Comparison of ENCODE assay signal across 8 mouse cellular contexts in the genomic region with DNA sequence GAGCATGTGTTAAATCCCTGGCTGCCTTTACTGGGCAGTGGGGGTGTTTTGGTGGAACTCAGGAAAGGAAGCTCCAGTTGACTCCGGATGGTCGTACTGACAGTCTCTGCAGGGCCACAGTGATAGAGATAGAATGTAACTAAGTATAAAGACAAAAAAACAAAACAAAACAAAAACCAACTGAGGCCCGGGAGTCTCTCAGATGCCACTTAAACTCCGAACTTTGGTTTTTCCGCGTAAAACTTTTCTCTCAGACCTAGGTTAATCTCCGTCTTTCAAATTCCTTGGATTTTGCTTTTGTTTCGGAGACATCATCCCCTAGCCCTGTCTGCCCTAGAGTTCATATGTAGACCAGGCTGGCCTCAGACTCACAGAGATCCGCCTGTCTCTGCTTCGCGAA. TPM values are rescaled to one million over a fixed set of nuclear protein-coding genes. Genes with fewer than 3 reads are reported as not detected.
DNase-seq lines count a peak whose midpoint lies in the region; ATAC-seq and TF ChIP-seq lines count a peak whose summit lies in the region.

No protein-coding gene starts in this region.

- H3K4me2 ChIP-seq in embryonic facial prominence, embryonic 14.5 days (ENCODE audit: low read depth, low read length): peak overlapping the region; percentile 74
- H3K4me2 ChIP-seq in intestine, embryonic 15.5 days (replicated peaks): peak overlapping the region; percentile 74
- H3K4me2 ChIP-seq in neural tube, embryonic 12.5 days (replicated peaks): peak overlapping the region; percentile 65

- no peaks in the 10 kb centered on the region for H3K27me3 ChIP-seq in liver, adult 2 months (ENCODE audit: control insufficient read depth, insufficient read depth, low read length)
- no peaks in the 10 kb centered on the region for H3K27me3 ChIP-seq in embryonic facial prominence, embryonic 14.5 days (replicated peaks; ENCODE audit: control insufficient read depth, insufficient read depth, low read length)
- no peaks in the 10 kb centered on the region for H3K27me3 ChIP-seq in intestine, embryonic 15.5 days (replicated peaks)
- no peaks in the 10 kb centered on the region for H3K27me3 ChIP-seq in neural tube, embryonic 12.5 days (replicated peaks)

- no peak for DNase-seq in liver, adult 2 months (ENCODE audit: extremely low read depth, low read depth, low spot score)
- no peak for DNase-seq in liver
- DNase-seq in embryonic facial prominence, embryonic 14.5 days (ENCODE audit: low spot score): no peak
- no peak for DNase-seq in adrenal gland, adult 18-20 months (ENCODE audit: low spot score in 2 of 2)
- no peak for DNase-seq in adrenal gland, postnatal 10 days
- DNase-seq in gastrocnemius, postnatal 10 days: no peak

- H3K27ac ChIP-seq in liver, adult 2 months (replicated peaks; ENCODE audit: insufficient read depth, low read depth, low read length): peak overlapping the region; percentile 7
- peak overlapping the region; percentile 99 for H3K27ac ChIP-seq in embryonic facial prominence, embryonic 14.5 days (replicated peaks; ENCODE audit: low read depth, low read length)
- H3K27ac ChIP-seq in intestine, embryonic 15.5 days: peak overlapping the region; percentile 99
- H3K27ac ChIP-seq in neural tube, embryonic 12.5 days: no peak overlapping the region

- H3K9me3 ChIP-seq in embryonic facial prominence, embryonic 14.5 days (ENCODE audit: control insufficient read depth, low read length): no peaks in the 10 kb centered on the region
- H3K9me3 ChIP-seq in intestine, embryonic 15.5 days: no peaks in the 10 kb centered on the region
- no peaks in the 10 kb centered on the region for H3K9me3 ChIP-seq in neural tube, embryonic 12.5 days

- no peak for TF ChIP-seq POLR2A in liver, adult 2 months (IDR thresholded peaks at IDR 0.05; ENCODE audit: extremely low read depth, insufficient read depth, low read length)

- no peak for ATAC-seq in embryonic facial prominence, embryonic 14.5 days (ENCODE audit: low read depth)
- ATAC-seq in intestine, embryonic 15.5 days: no peak
- ATAC-seq in neural tube, embryonic 12.5 days (ENCODE audit: low FRiP score, low read depth): no peak

- H3K4me3 ChIP-seq in liver, adult 2 months (ENCODE audit: insufficient read depth, low read depth, low read length): peak overlapping the region; percentile 75
- H3K4me3 ChIP-seq in embryonic facial prominence, embryonic 14.5 days (ENCODE audit: low read depth, low read length): peak overlapping the region; percentile 84
- peak overlapping the region; percentile 88 for H3K4me3 ChIP-seq in intestine, embryonic 15.5 days (replicated peaks)
- peak overlapping the region; percentile 81 for H3K4me3 ChIP-seq in neural tube, embryonic 12.5 days

- peak overlapping the region; percentile 52 for H3K9ac ChIP-seq in liver, adult 2 months (ENCODE audit: low read depth, low read length)
- H3K9ac ChIP-seq in embryonic facial prominence, embryonic 14.5 days (ENCODE audit: low read depth, low read length): peak overlapping the region; percentile 90
- peak overlapping the region; percentile 72 for H3K9ac ChIP-seq in intestine, embryonic 15.5 days
- H3K9ac ChIP-seq in neural tube, embryonic 12.5 days: peak overlapping the region; percentile 77

- WGBS in liver, adult 2 months: 21% methylated on average over 11 of the region's 11 CpGs
- 10% methylated on average over 11 of the region's 11 CpGs for WGBS in embryonic facial prominence, embryonic 14.5 days
- WGBS in intestine, embryonic 15.5 days: 13% methylated on average over 11 of the region's 11 CpGs
- WGBS in neural tube, embryonic 12.5 days: 7% methylated on average over 11 of the region's 11 CpGs

- peaks cover 8% of the 10 kb centered on the region for H3K4me1 ChIP-seq in liver, adult 2 months (ENCODE audit: control insufficient read depth, insufficient read depth, low read length)
- H3K4me1 ChIP-seq in embryonic facial prominence, embryonic 14.5 days (ENCODE audit: control insufficient read depth, insufficient read depth, low read length): peaks cover 28% of the 10 kb centered on the region
- peaks cover 43% of the 10 kb centered on the region for H3K4me1 ChIP-seq in intestine, embryonic 15.5 days (replicated peaks)
- H3K4me1 ChIP-seq in neural tube, embryonic 12.5 days: peaks cover 41% of the 10 kb centered on the region

- peaks cover 36% of the 10 kb centered on the region for H3K79me2 ChIP-seq in liver, adult 2 months (ENCODE audit: control insufficient read depth, insufficient read depth, low read length)

- TF ChIP-seq CTCF in liver, adult 2 months (IDR thresholded peaks at IDR 0.05; ENCODE audit: low read depth, low read length): no peak

- H3K36me3 ChIP-seq in liver, adult 2 months (ENCODE audit: control insufficient read depth, insufficient read depth, low read length): no peaks in the 10 kb centered on the region
- H3K36me3 ChIP-seq in embryonic facial prominence, embryonic 14.5 days (ENCODE audit: control insufficient read depth, insufficient read depth, low read length): peaks cover 3% of the 10 kb centered on the region; the same call in 1 of the 2 replicates
- peaks cover 3% of the 10 kb centered on the region; the same call in 1 of the 2 replicates for H3K36me3 ChIP-seq in intestine, embryonic 15.5 days
- no peaks in the 10 kb centered on the region for H3K36me3 ChIP-seq in neural tube, embryonic 12.5 days

RNA-seq across cellular contexts. Expression of gene Slc2a1, which starts 1.1 kb away (rescaled TPM):
- 6.9 and 7.3 TPM in 2 replicates for total RNA-seq in liver, adult 2 months (2014; rRNA removed)
- 11.1 and 17.7 TPM in 2 replicates for polyA plus RNA-seq in liver, adult 2 months (2012; rRNA removed)
- 94.2 and 111 TPM in 2 replicates for polyA plus RNA-seq in embryonic facial prominence, embryonic 14.5 days (2014; fragmentation: Nextera tagmentation; extraction: Ambion mirVana)
- 132 and 136 TPM in 2 replicates for polyA plus RNA-seq in intestine, embryonic 15.5 days (2015; fragmentation: Nextera tagmentation; extraction: Ambion mirVana)
- polyA plus RNA-seq in neural tube, embryonic 12.5 days (2016; fragmentation: Nextera tagmentation; extraction: Ambion mirVana): 122 and 128 TPM in 2 replicates
- total RNA-seq in adrenal gland, adult 18-20 months (2021): 10 to 100 TPM; 20.9 to 29.3 TPM
- total RNA-seq in adrenal gland, postnatal 10 days (2021): 10 to 100 TPM in 1 of 2 experiments, 1 to 10 TPM in 1; 9.1 to 12.9 TPM
- total RNA-seq in gastrocnemius, postnatal 10 days (2021): 1 to 10 TPM; 5.2 to 5.4 TPM
